Mouse (Mus musculus): ENCODE results near the gene Ppp1r16b. TPM values are rescaled to one million over a fixed set of nuclear protein-coding genes. Genes with fewer than 3 reads are reported as not detected.

Gene Ppp1r16b
- polyA plus RNA-seq, 1 experiment from 2014 or later = 4.1 TPM

- 77% methylated on average over 14 of the region's 14 CpGs for WGBS
- no peaks in the 10 kb centered on the region for H3K9me3 ChIP-seq
- no peak overlapping the region for H3K4me2 ChIP-seq (replicated peaks)
- H3K36me3 ChIP-seq = peaks cover 22% of the 10 kb centered on the region
- no peak overlapping the region for H3K4me3 ChIP-seq (replicated peaks)
- H3K27me3 ChIP-seq (replicated peaks) = no peaks in the 10 kb centered on the region
- H3K4me1 ChIP-seq (replicated peaks) = no peaks in the 10 kb centered on the region
- H3K9ac ChIP-seq = no peak overlapping the region
- ATAC-seq = no peak
- H3K27ac ChIP-seq = no peak overlapping the region
These were observed 122.0 kb downstream of the Ppp1r16b start for GRCm38 (mm10) chr2:158786927-158787795.

- Histone ChIP-seq H3K36me3 (no peaks in the 10 kb centered on the region), H3K4me3 (replicated peaks) (peak within 1 kb of the TSS; percentile 64), H3K4me1 (replicated peaks) (peaks cover 9% of the 10 kb centered on the region), H3K27ac (peak within 1 kb of the TSS; percentile 82), H3K9me3 (no peaks in the 10 kb centered on the region), H3K9ac (peak within 1 kb of the TSS; percentile 66), H3K27me3 (replicated peaks) (no peaks in the 10 kb centered on the region), H3K4me2 (replicated peaks) (peak within 1 kb of the TSS; percentile 75)
- WGBS = 0% methylated on average over 33 of the region's 33 CpGs
- ATAC-seq = peak; percentile 99
These were observed 129.4 kb downstream of the Ppp1r16b start, which contains the start of gene Dhx35 for GRCm38 (mm10) chr2:158794494-158795004. Gene Dhx35, plus strand, starts transcription at chr2:158794807.

GRCm38 (mm10) chr2:158795043-158795442 is 129.8 kb downstream of the Ppp1r16b start:
- no peak for ATAC-seq
- Histone ChIP-seq H3K27me3 (replicated peaks) (no peaks in the 10 kb centered on the region), H3K36me3 (no peaks in the 10 kb centered on the region; the same call in 1 of the 2 replicates), H3K9me3 (no peaks in the 10 kb centered on the region), H3K9ac (peak overlapping the region; percentile 66), H3K27ac (peak overlapping the region; percentile 66), H3K4me1 (replicated peaks) (peaks cover 9% of the 10 kb centered on the region), H3K4me3 (replicated peaks) (peak overlapping the region; percentile 64), H3K4me2 (replicated peaks) (peak overlapping the region; percentile 75)
- 6% methylated on average over 15 of the region's 15 CpGs for WGBS

GRCm38 (mm10) chr2:158795875-158796274 is 130.7 kb downstream of the Ppp1r16b start:
- Histone ChIP-seq H3K27me3 (replicated peaks) (no peaks in the 10 kb centered on the region), H3K4me3 (replicated peaks) (no peak overlapping the region), H3K4me1 (replicated peaks) (peaks cover 9% of the 10 kb centered on the region), H3K9me3 (no peaks in the 10 kb centered on the region), H3K9ac (no peak overlapping the region), H3K36me3 (peaks cover 3% of the 10 kb centered on the region; the same call in 1 of the 2 replicates), H3K4me2 (replicated peaks) (no peak overlapping the region), H3K27ac (no peak overlapping the region)
- ATAC-seq = no peak
- 89% methylated on average over 2 of the region's 2 CpGs for WGBS

GRCm38 (mm10) chr2:158799328-158799727 is 134.1 kb downstream of the Ppp1r16b start:
- Histone ChIP-seq H3K9ac (no peak overlapping the region), H3K4me1 (replicated peaks) (0 out of 2 replicates have a peak, but pooled peaks cover 3% of the 10 kb centered on the region)
- 65% methylated on average over 4 of the region's 4 CpGs for WGBS

GRCm38 (mm10) chr2:158800788-158801187 is 135.6 kb downstream of the Ppp1r16b start:
- H3K36me3 ChIP-seq = peaks cover 10% of the 10 kb centered on the region; the same call in 1 of the 2 replicates
- H3K4me1 ChIP-seq (replicated peaks) = no peaks in the 10 kb centered on the region
- no peak overlapping the region for H3K4me3 ChIP-seq (replicated peaks)
- H3K9me3 ChIP-seq = no peaks in the 10 kb centered on the region
- H3K9ac ChIP-seq = no peak overlapping the region
- no peak overlapping the region for H3K27ac ChIP-seq
- H3K27me3 ChIP-seq (replicated peaks) = no peaks in the 10 kb centered on the region
- 96% methylated on average over 8 of the region's 8 CpGs for WGBS
- ATAC-seq = no peak
- H3K4me2 ChIP-seq (replicated peaks) = no peak overlapping the region

More at GRCm38 (mm10) chr2:158799328-158799727, 134.1 kb downstream of the Ppp1r16b start:
- H3K9me3 ChIP-seq = no peaks in the 10 kb centered on the region
- no peak for ATAC-seq
- H3K4me3 ChIP-seq (replicated peaks) = no peak overlapping the region
- H3K36me3 ChIP-seq = peaks cover 7% of the 10 kb centered on the region; the same call in 1 of the 2 replicates
- H3K27me3 ChIP-seq (replicated peaks) = no peaks in the 10 kb centered on the region
- H3K27ac ChIP-seq = no peak overlapping the region
- H3K4me2 ChIP-seq (replicated peaks) = no peak overlapping the region

- H3K4me2 ChIP-seq (replicated peaks) = no peak overlapping the region
- H3K9me3 ChIP-seq = no peaks in the 10 kb centered on the region
- H3K9ac ChIP-seq = no peak overlapping the region
- no peaks in the 10 kb centered on the region for H3K27me3 ChIP-seq (replicated peaks)
- 74% methylated on average over 8 of the region's 8 CpGs for WGBS
- no peak overlapping the region for H3K4me3 ChIP-seq (replicated peaks)
- no peaks in the 10 kb centered on the region for H3K4me1 ChIP-seq (replicated peaks)
- peaks cover 10% of the 10 kb centered on the region; the same call in 1 of the 2 replicates for H3K36me3 ChIP-seq
- peak; percentile 80 for ATAC-seq
- no peak overlapping the region for H3K27ac ChIP-seq
These were observed 138.4 kb downstream of the Ppp1r16b start for GRCm38 (mm10) chr2:158803575-158803974.

- Histone ChIP-seq H3K27me3 (replicated peaks) (no peaks in the 10 kb centered on the region), H3K4me2 (replicated peaks) (no peak overlapping the region), H3K9ac (no peak overlapping the region), H3K4me1 (replicated peaks) (no peaks in the 10 kb centered on the region), H3K9me3 (no peaks in the 10 kb centered on the region), H3K36me3 (peaks cover 10% of the 10 kb centered on the region), H3K4me3 (replicated peaks) (no peak overlapping the region), H3K27ac (no peak overlapping the region)
- no peak for ATAC-seq
These were observed 150.5 kb downstream of the Ppp1r16b start for GRCm38 (mm10) chr2:158815686-158816085.

MicroRNAs encoded within 50 kb of the gene (microRNA counts, 519-probe panel; counts per million panel counts)
- 1,249 counts per million, percentile 31 among the panel's probes with 10 or more counts for microRNA mmu-miR-3474

Other genes with a start within 250 kb of the Ppp1r16b start
- gene Adig, start 162.8 kb upstream of the Ppp1r16b start, polyA plus RNA-seq (2015; fragmentation: Nextera tagmentation; extraction: Ambion mirVana) = not detected in 2 replicates
- 0.23 TPM in 1 of 2 replicates, not detected in the other for gene Arhgap40, start 152.6 kb upstream of the Ppp1r16b start, polyA plus RNA-seq (2015; fragmentation: Nextera tagmentation; extraction: Ambion mirVana)
- not detected in 2 replicates for gene Slc32a1, start 54.6 kb upstream of the Ppp1r16b start, polyA plus RNA-seq (2015; fragmentation: Nextera tagmentation; extraction: Ambion mirVana)
- 9.3 and 9.4 TPM in 2 replicates for gene Actr5, start 40.5 kb upstream of the Ppp1r16b start, polyA plus RNA-seq (2015; fragmentation: Nextera tagmentation; extraction: Ambion mirVana)
- gene Fam83d, start 102.7 kb downstream of the Ppp1r16b start, polyA plus RNA-seq (2015; fragmentation: Nextera tagmentation; extraction: Ambion mirVana) = 43.7 and 45.4 TPM in 2 replicates
- 13.3 and 13.6 TPM in 2 replicates for gene Dhx35, start 129.4 kb downstream of the Ppp1r16b start, polyA plus RNA-seq (2015; fragmentation: Nextera tagmentation; extraction: Ambion mirVana)